ENCODE assay signal across 19 mouse cellular contexts in the genomic region with DNA sequence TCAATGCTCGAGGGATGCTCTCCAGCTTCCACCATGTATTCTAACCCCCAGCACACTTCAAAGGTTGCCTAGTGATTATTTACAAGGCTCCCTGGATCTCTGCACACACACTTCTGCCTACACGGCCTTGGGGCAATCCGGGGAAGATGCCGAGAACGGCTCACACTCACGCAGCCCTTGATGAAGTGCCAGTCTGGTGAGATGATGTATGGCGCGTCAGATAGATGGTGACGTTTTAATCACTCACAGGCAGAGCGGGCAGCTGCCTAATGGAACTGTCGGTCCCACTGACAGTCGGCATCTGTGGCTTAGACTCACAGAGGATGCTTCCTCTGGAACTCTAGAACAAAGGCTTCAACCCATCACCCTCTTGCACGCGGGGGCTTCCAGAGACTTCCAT.
DNase-seq lines count a peak whose midpoint lies in the region; ATAC-seq lines count a peak whose summit lies in the region.
"Had no signal": no experiment of that assay in that cellular context is flagged by ENCODE, and none has a peak within 500 bp of the region (broad histone marks: within the 10 kb centered on the region; RNA-seq: fewer than 3 reads in every experiment).

No protein-coding gene starts in this region.

- no peak for ATAC-seq in neural tube, embryonic 12.5 days (ENCODE audit: low FRiP score, low read depth)
- ATAC-seq in neural tube, embryonic 15.5 days (ENCODE audit: low FRiP score), result no peak
- ATAC-seq in hindbrain, embryonic 13.5 days (ENCODE audit: low FRiP score), result peak; percentile 32; the same call in 1 of the 2 replicates
- ATAC-seq: forebrain, embryonic 15.5 days; intestine, postnatal 0 days had no signal

- no peak overlapping the region for H3K4me2 ChIP-seq in neural tube, embryonic 12.5 days (replicated peaks)
- H3K4me2 ChIP-seq in neural tube, embryonic 15.5 days, result no peak overlapping the region
- no peak overlapping the region for H3K4me2 ChIP-seq in hindbrain, embryonic 13.5 days
- H3K4me2 ChIP-seq: embryonic facial prominence, embryonic 12.5 days; forebrain, embryonic 15.5 days; liver, embryonic 15.5 days had no signal

- 0 out of 2 replicates have a peak overlapping the region, but pooled peaks have one; percentile 13 for H3K27ac ChIP-seq in neural tube, embryonic 12.5 days
- no peak overlapping the region for H3K27ac ChIP-seq in neural tube, embryonic 15.5 days (replicated peaks)
- H3K27ac ChIP-seq in hindbrain, embryonic 13.5 days, result peak overlapping the region; percentile 71
- H3K27ac ChIP-seq: embryonic facial prominence, embryonic 12.5 days; forebrain, embryonic 15.5 days; heart, adult 2 months; liver, embryonic 15.5 days had no signal

- no peaks in the 10 kb centered on the region for H3K27me3 ChIP-seq in neural tube, embryonic 12.5 days (replicated peaks)
- no peaks in the 10 kb centered on the region for H3K27me3 ChIP-seq in neural tube, embryonic 15.5 days (replicated peaks)
- no peaks in the 10 kb centered on the region for H3K27me3 ChIP-seq in hindbrain, embryonic 13.5 days
- H3K27me3 ChIP-seq: embryonic facial prominence, embryonic 12.5 days; forebrain, embryonic 15.5 days; liver, embryonic 15.5 days had no signal

- WGBS in neural tube, embryonic 12.5 days, result 67% methylated on average over 14 of the region's 14 CpGs
- 59% methylated on average over 14 of the region's 14 CpGs for WGBS in neural tube, embryonic 15.5 days
- WGBS in hindbrain, embryonic 13.5 days, result 58% methylated on average over 14 of the region's 14 CpGs

- H3K9me3 ChIP-seq in neural tube, embryonic 12.5 days, result no peaks in the 10 kb centered on the region
- H3K9me3 ChIP-seq in neural tube, embryonic 15.5 days (replicated peaks), result no peaks in the 10 kb centered on the region
- H3K9me3 ChIP-seq in hindbrain, embryonic 13.5 days, result peaks cover under 1% of the 10 kb centered on the region; the same call in 1 of the 2 replicates
- H3K9me3 ChIP-seq: embryonic facial prominence, embryonic 12.5 days; forebrain, embryonic 15.5 days; liver, embryonic 15.5 days had no signal

- H3K36me3 ChIP-seq in neural tube, embryonic 12.5 days, result no peaks in the 10 kb centered on the region
- no peaks in the 10 kb centered on the region for H3K36me3 ChIP-seq in neural tube, embryonic 15.5 days
- no peaks in the 10 kb centered on the region for H3K36me3 ChIP-seq in hindbrain, embryonic 13.5 days
- H3K36me3 ChIP-seq: embryonic facial prominence, embryonic 12.5 days; forebrain, embryonic 15.5 days; liver, embryonic 15.5 days had no signal

- no peak overlapping the region for H3K9ac ChIP-seq in neural tube, embryonic 12.5 days
- H3K9ac ChIP-seq in neural tube, embryonic 15.5 days (replicated peaks), result no peak overlapping the region
- H3K9ac ChIP-seq in hindbrain, embryonic 13.5 days, result no peak overlapping the region
- H3K9ac ChIP-seq: embryonic facial prominence, embryonic 12.5 days; forebrain, embryonic 15.5 days; liver, embryonic 15.5 days had no signal

- H3K4me1 ChIP-seq in neural tube, embryonic 12.5 days, result peaks cover 27% of the 10 kb centered on the region
- peaks cover 28% of the 10 kb centered on the region for H3K4me1 ChIP-seq in neural tube, embryonic 15.5 days
- peaks cover 34% of the 10 kb centered on the region for H3K4me1 ChIP-seq in hindbrain, embryonic 13.5 days (replicated peaks)
- H3K4me1 ChIP-seq: liver, embryonic 15.5 days had no signal

- peak; percentile 21 for DNase-seq in embryo, embryonic 10 days (ENCODE audit: low spot score)
- DNase-seq in embryo, embryonic 9.5 days (ENCODE audit: extremely low spot score), result no peak
- DNase-seq in mesoderm, embryonic 11.5 days (ENCODE audit: low read depth, low spot score), result peak; percentile 47
- no peak for DNase-seq in cerebellum, postnatal 10 days
- DNase-seq: cerebellum, adult 11-12 months; cerebellum, postnatal 25 days; gastrocnemius, postnatal 25 days; heart, adult 2 months; right cerebral cortex, postnatal 4 days; thymus, adult 2 months had no signal

- H3K4me3 ChIP-seq in neural tube, embryonic 12.5 days, result no peak overlapping the region
- no peak overlapping the region for H3K4me3 ChIP-seq in neural tube, embryonic 15.5 days (replicated peaks)
- H3K4me3 ChIP-seq in hindbrain, embryonic 13.5 days, result no peak overlapping the region
- H3K4me3 ChIP-seq: embryonic facial prominence, embryonic 12.5 days; erythroblast, embryonic 14.5 days; forebrain, embryonic 15.5 days; heart, adult 2 months; liver, embryonic 15.5 days; megakaryocyte, embryonic 14.5 days had no signal

Comparison
In these comparisons a context has a peak if more than half of its experiments do, and no peak if none do; other contexts are left out.
1. DNase-seq: peak in embryo, embryonic 10 days (single experiment) and mesoderm, embryonic 11.5 days (single experiment); none in embryo, embryonic 9.5 days (single experiment) and cerebellum, postnatal 10 days (0 of 2).